Mouse (Mus musculus): ENCODE results near the gene Klf11. TPM values are rescaled to one million over a fixed set of nuclear protein-coding genes. Genes with fewer than 3 reads are reported as not detected.
A peak's percentile ranks its signal among the peaks of the same experiment; 100 is the strongest.
"Not testable (repeated sequence)": the region's sequence is repeated elsewhere in the genome, so short reads cannot be mapped to it uniquely, and the experiment has no call there.

Gene Klf11
- polyA plus RNA-seq, 1 experiment from 2014 or later = 11.2 TPM

DNA sequence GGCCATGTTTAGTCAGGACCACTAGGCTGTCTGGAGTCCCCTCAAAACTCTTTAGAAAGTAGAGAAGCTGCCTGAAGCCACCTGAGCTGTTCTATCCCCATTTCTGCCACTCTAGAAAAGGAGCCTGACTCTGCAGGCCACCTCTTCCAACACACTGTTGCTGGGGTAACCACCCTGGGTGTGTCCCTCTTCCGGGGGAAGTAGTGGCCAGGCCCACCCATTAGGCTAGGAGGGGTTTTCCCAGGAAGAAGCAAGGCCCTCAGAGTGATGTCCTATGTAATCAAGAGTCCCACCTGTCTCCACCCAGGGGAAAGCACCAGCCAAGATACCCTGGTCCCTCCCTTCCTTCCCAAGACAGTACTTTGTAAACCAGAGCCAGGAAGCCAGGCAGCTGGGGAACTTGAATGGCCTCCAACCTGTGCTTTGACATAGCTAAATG is 17.3 kb upstream of the Klf11 start:
- Histone ChIP-seq H3K36me3 (no peaks in the 10 kb centered on the region), H3K27ac (no peak overlapping the region), H3K4me3 (replicated peaks) (no peak overlapping the region), H3K4me2 (no peak overlapping the region), H3K27me3 (replicated peaks) (no peaks in the 10 kb centered on the region), H3K9me3 (no peaks in the 10 kb centered on the region), H3K4me1 (no peaks in the 10 kb centered on the region), H3K9ac (no peak overlapping the region)
- peak; percentile 57; the same call in 1 of the 2 replicates for ATAC-seq (ENCODE audit: insufficient read depth, low FRiP score, low read depth)
- 54% methylated on average over 1 of the region's 1 CpGs for WGBS

DNA sequence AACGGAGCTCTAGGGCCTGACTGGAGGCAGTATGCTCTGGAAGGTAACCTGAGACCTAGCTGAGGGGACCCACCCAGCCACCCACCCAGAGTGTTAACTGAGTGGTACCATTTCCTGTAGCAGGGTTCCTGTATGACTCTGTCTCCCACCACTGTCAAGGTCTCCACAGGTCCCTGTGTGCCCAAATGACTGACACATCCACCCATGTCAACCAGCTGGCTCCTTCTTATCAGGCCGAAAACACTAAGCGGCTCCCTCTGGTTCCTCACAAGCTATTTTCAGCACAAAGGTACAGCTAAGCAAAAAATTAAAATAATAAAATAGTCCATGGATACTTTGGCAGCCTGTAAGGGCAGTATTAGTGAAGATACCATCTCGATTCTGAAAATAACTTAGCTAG is 16.9 kb upstream of the Klf11 start:
- H3K9me3 ChIP-seq = no peaks in the 10 kb centered on the region
- no peaks in the 10 kb centered on the region for H3K4me1 ChIP-seq
- no peak overlapping the region for H3K4me2 ChIP-seq
- H3K9ac ChIP-seq = no peak overlapping the region
- 64% methylated on average over 4 of the region's 4 CpGs for WGBS
- H3K27ac ChIP-seq = no peak overlapping the region
- H3K27me3 ChIP-seq (replicated peaks) = no peaks in the 10 kb centered on the region
- ATAC-seq (ENCODE audit: insufficient read depth, low FRiP score, low read depth) = 0 out of 2 replicates have a peak, but pooled peaks have one; percentile 9
- H3K4me3 ChIP-seq (replicated peaks) = no peak overlapping the region
- no peaks in the 10 kb centered on the region for H3K36me3 ChIP-seq

DNA sequence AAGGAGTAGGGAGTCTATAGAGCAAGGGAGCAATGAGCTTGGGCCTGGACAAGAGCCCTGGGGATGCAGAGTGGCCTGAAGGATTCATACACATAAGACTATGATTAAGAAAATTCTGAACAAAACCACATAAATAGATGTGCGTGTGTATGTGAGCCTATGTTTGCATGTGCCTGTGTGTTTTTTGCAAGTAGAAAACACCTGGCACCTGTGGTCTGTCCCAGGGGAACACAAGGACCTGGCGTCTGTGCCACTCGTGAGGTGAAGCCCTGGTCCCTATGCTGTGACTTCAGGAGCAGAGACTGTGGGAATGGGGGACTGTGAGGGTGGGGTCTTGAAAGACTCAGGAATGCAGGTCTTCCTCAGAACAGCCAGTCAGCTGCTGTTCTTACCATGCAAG is 16.4 kb upstream of the Klf11 start:
- no peak for ATAC-seq (ENCODE audit: insufficient read depth, low FRiP score, low read depth)
- 88% methylated on average over 3 of the region's 3 CpGs for WGBS
- no peaks in the 10 kb centered on the region for H3K27me3 ChIP-seq (replicated peaks)

DNA sequence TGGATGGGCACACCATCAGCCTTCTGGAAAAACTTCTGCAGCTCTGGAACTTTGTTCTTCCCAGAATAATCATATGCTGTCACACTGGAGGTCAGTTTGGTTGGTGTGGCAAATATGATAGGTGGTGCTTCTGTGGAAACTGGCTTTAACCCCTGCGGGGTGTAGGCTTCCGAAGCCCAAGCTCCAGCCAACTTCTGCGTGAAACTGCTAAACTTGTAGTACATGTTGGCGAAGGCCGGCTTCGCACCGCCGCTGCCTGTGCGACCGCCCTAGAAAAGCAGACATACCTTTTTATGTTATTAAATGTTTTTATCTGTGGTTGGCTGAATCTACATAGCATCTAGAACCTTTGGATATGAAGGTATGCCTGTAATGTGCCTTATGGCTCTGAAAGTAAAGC is 12.3 kb upstream of the Klf11 start:
- 95% methylated on average over 10 of the region's 10 CpGs for WGBS
- not testable (repeated sequence) for ATAC-seq (ENCODE audit: insufficient read depth, low FRiP score, low read depth); H3K9ac ChIP-seq; H3K27me3 ChIP-seq (replicated peaks); H3K9me3 ChIP-seq; H3K27ac ChIP-seq; H3K36me3 ChIP-seq; H3K4me1 ChIP-seq; H3K4me2 ChIP-seq; H3K4me3 ChIP-seq (replicated peaks)

More for the DNA sequence above, 16.4 kb upstream of the Klf11 start:
- Histone ChIP-seq H3K9me3 (no peaks in the 10 kb centered on the region), H3K9ac (no peak overlapping the region), H3K4me2 (no peak overlapping the region), H3K4me1 (no peaks in the 10 kb centered on the region), H3K36me3 (no peaks in the 10 kb centered on the region), H3K27ac (no peak overlapping the region), H3K4me3 (replicated peaks) (no peak overlapping the region)

DNA sequence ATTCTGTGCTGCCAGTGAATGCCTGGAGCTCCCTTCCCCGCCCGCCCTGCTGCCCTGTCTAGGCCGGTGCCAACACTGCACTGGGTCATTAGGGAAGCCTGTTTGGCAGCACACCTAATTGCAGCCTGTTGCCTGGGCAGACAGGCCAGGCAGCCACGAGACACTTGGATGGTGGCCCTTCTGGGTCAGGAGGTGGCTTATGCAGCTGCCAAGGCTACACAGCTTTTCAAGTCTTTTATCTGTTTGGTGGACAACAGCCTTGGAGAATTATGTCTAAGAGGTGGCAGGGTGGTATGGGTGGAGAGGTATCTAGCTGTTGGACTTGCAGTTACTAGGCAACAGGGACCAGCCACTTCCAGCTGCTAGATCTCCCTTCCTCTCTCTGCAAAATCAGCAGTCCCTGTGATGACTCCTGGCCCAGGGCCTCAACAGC is 8.7 kb upstream of the Klf11 start:
- Histone ChIP-seq H3K4me1 (no peaks in the 10 kb centered on the region), H3K27ac (no peak overlapping the region), H3K9ac (no peak overlapping the region), H3K4me2 (no peak overlapping the region), H3K4me3 (replicated peaks) (no peak overlapping the region), H3K36me3 (no peaks in the 10 kb centered on the region), H3K9me3 (no peaks in the 10 kb centered on the region), H3K27me3 (replicated peaks) (no peaks in the 10 kb centered on the region)
- ATAC-seq (ENCODE audit: insufficient read depth, low FRiP score, low read depth) = no peak
- WGBS = 67% methylated on average over 4 of the region's 4 CpGs

DNA sequence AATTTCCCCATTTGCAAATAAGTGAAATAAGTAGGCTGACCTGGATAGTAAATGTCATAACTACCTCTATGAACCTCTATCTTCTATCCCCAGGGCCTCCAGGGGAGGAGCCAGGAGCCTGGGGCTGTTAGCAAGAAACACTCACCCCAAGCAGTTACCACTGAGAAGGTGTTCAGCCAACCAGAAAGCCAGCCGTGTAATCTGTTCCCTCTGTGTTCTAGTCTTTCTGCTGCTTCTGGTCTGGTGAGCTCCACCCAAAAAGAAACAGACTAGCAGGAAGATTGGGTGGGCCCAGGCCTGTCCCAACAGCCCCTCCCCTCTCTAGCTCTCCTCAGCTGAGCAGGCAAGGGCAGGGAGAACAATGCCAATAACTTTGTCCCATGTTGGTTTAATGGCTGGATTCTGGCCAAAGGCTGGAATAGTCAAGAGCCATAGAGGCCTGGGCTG is 6.9 kb upstream of the Klf11 start:
- Histone ChIP-seq H3K9ac (no peak overlapping the region), H3K4me1 (no peaks in the 10 kb centered on the region), H3K36me3 (no peaks in the 10 kb centered on the region), H3K27me3 (replicated peaks) (no peaks in the 10 kb centered on the region), H3K4me2 (no peak overlapping the region), H3K9me3 (no peaks in the 10 kb centered on the region), H3K27ac (no peak overlapping the region), H3K4me3 (replicated peaks) (no peak overlapping the region)
- WGBS = 48% methylated on average over 1 of the region's 1 CpGs
- ATAC-seq (ENCODE audit: insufficient read depth, low FRiP score, low read depth) = peak; percentile 89

DNA sequence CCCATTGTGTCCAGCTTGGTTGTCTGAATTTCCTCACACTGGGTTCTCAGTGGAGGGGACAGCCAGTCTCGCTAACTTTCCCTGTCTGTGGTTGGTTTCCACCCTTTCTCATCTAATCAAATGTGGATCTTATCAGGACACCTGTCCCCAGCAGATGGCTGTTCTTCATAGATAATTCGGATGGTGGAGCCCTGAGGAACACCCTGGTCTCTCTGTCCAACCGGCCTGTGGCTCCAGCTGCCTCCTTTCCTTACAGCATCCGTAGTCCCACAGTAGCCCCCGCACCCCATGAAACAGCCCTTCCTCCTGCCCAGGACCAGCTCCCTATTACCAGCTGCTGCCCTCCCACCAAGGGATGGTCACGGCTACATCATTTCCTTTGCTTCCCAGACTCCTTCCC is 5.2 kb upstream of the Klf11 start:
- no peaks in the 10 kb centered on the region for H3K27me3 ChIP-seq (replicated peaks)
- H3K36me3 ChIP-seq = no peaks in the 10 kb centered on the region
- H3K4me2 ChIP-seq = no peak overlapping the region
- no peak overlapping the region for H3K9ac ChIP-seq
- H3K4me3 ChIP-seq (replicated peaks) = no peak overlapping the region
- H3K4me1 ChIP-seq = peaks cover 6% of the 10 kb centered on the region; the same call in 1 of the 2 replicates
- no peak overlapping the region for H3K27ac ChIP-seq
- peak; percentile 13; the same call in 1 of the 2 replicates for ATAC-seq (ENCODE audit: insufficient read depth, low FRiP score, low read depth)
- no peaks in the 10 kb centered on the region for H3K9me3 ChIP-seq
- WGBS = 76% methylated on average over 6 of the region's 6 CpGs

DNA sequence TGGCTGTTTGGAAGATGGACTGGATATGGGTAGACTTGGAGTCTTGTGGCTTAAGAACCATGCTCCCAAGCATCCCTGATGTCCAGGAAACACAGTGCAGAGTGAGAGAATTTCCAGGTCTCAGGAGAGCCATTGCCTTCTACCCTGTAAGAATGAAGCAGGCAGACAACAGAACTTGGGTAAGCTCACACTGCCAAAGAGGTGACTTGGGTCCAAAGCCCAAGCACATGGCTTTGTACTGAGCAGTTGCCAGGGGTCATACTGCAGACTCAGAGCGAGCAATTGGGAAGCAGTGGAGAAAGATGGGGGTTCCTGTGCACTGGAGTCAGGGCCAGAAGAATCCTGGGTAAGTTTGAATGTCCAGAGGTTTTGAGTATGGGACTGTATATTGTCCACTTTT is 3.0 kb upstream of the Klf11 start:
- no peak for ATAC-seq (ENCODE audit: insufficient read depth, low FRiP score, low read depth)
- Histone ChIP-seq H3K27me3 (replicated peaks) (no peaks in the 10 kb centered on the region), H3K36me3 (no peaks in the 10 kb centered on the region), H3K9ac (no peak overlapping the region), H3K4me2 (no peak overlapping the region), H3K4me3 (replicated peaks) (no peak overlapping the region), H3K9me3 (no peaks in the 10 kb centered on the region), H3K4me1 (peaks cover 18% of the 10 kb centered on the region), H3K27ac (no peak overlapping the region)
- WGBS = 77% methylated on average over 1 of the region's 1 CpGs

DNA sequence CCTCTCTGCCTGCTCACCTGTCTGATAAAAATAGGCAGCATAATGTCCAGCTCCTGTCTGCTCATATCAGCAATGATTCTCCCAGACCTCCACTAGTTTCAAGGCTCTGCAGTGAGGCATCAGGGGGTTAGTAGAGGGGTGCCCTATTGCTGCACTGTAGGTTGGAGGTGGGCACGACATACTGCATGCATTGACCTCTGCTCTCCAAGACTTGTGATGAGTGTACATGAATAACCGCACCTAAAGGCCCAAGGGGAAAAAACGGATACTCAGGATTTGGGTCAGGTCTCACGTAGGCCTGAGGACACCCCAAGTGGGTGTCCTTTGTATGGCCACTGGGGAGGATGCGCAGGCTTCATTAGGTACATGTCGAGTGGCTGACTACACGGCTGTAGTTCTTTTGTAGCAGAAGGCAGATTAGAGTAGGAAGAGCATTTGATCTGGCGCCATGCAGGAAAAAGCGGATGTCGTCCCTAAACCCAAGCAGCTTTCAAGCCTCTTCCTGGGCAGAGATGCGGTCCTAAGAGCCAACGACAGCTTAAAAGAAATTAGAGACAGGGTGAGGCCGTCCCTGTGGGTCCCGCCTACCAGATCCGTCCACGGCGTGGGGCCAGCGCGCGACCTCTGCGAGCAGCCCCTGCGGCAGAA is 535 bp upstream of the Klf11 start:
- H3K27ac ChIP-seq = peak overlapping the region; percentile 77
- ATAC-seq (ENCODE audit: insufficient read depth, low FRiP score, low read depth) = no peak
- H3K36me3 ChIP-seq = peaks cover 14% of the 10 kb centered on the region; the same call in 1 of the 2 replicates
- H3K4me1 ChIP-seq = peaks cover 18% of the 10 kb centered on the region
- peak overlapping the region; percentile 93 for H3K4me3 ChIP-seq (replicated peaks)
- WGBS = 6% methylated on average over 22 of the region's 22 CpGs
- no peaks in the 10 kb centered on the region for H3K9me3 ChIP-seq
- no peaks in the 10 kb centered on the region for H3K27me3 ChIP-seq (replicated peaks)
- peak overlapping the region; percentile 29 for H3K9ac ChIP-seq
- H3K4me2 ChIP-seq = peak overlapping the region; percentile 69

DNA sequence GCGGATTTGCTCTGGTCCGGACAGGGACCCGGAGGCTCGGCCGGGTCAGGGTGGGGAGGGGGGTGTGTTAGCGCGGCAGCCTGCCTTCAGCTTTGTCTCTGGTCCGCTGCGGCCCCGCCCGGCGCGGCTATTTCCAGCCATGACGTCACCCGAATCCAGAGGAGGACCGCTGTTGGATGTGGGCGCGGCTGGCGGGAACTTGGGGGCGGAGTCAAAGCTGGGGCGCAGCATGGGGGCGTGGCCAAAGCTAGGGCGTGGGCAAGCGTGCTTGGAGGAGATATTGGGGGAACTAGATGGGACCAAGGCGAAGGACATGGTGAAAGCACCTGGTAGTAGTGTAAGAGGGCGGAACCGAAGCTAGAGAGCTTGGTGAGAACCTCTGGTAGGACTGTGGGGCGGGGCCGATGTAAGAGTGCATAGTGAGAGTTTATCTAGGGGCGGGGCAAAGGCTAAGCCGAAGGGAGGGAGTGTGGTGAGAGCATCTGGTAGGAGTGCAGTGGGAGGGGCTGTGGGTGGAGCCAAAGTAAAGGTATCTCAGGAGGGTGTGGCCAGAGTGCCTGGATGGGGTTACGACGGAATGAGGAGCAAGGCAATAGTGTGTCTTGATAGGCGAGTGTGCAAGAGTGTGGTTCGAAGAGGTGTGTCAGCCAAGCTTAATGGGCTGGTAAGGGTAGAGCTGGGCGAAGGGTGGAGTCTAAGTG is 718 bp downstream of the Klf11 start:
- ATAC-seq (ENCODE audit: insufficient read depth, low FRiP score, low read depth) = peak; percentile 79
- Histone ChIP-seq H3K4me1 (peaks cover 18% of the 10 kb centered on the region), H3K4me3 (replicated peaks) (peak overlapping the region; percentile 93), H3K4me2 (peak overlapping the region; percentile 69), H3K9ac (peak overlapping the region; percentile 94), H3K27ac (peak overlapping the region; percentile 98), H3K27me3 (replicated peaks) (no peaks in the 10 kb centered on the region), H3K36me3 (peaks cover 18% of the 10 kb centered on the region; the same call in 1 of the 2 replicates), H3K9me3 (no peaks in the 10 kb centered on the region)
- WGBS = 1% methylated on average over 36 of the region's 36 CpGs

DNA sequence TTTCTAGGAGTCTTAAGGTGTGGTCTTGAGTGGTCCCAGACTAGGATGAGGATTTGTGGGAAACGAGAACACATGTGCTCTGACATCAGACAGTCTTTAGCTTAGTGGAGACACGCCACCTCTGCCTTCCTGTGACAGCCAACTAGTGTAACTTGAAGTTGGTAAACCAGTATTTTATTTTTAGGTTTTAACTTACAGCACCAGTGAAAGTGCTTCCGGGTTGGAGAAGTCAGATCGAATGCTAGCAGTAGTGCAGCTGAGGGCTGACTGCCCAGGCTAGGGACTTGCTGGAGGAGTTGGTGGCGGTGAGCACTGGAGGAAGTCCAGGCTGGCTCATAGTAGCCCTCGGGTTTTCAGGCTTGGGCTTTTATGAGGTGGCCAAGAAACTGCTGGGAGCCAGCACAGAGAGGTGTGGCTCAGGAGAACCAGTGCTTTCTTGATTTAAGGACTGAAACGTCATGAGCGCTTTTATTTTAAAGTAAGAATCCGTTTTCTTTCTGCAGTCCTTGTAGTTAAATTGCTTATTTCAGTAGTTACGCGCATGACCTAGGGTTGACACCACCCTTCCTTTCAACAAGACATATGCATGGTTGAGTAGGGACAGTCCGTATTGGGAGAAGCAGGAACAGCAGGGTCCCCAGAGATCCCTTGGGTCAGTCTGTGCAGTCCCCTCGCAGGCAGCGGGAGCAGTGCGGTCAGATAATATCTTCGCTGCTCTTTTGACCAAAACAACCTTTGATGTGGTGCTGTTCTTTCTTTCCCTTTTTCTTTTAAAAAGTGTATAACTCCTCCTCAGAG is 3.2 kb downstream of the Klf11 start:
- Histone ChIP-seq H3K4me1 (peaks cover 20% of the 10 kb centered on the region), H3K36me3 (peaks cover 25% of the 10 kb centered on the region; the same call in 1 of the 2 replicates), H3K9ac (no peak overlapping the region), H3K9me3 (no peaks in the 10 kb centered on the region), H3K4me2 (no peak overlapping the region), H3K27ac (no peak overlapping the region), H3K27me3 (replicated peaks) (no peaks in the 10 kb centered on the region), H3K4me3 (replicated peaks) (no peak overlapping the region)
- no peak for ATAC-seq (ENCODE audit: insufficient read depth, low FRiP score, low read depth)
- 86% methylated on average over 16 of the region's 16 CpGs for WGBS

DNA sequence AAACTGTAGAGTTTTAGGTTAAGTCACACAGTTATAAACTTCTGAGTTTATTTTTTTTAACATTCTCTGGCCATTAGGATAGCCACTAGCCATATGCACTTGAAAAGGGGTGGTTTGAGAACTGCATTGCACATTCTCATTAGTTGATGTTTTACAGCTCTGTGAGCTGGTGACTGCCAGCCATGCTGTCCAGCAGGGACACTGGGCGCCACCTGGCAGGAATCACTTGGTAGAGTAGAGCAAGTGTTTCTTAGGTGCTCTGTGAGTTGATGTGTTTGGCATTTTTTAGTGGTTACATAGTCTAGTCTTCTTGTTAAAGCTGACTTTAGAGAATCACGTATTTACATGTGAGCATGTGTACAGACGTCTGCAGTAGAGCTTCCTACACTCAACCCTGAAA is 5.4 kb downstream of the Klf11 start:
- WGBS = 67% methylated on average over 3 of the region's 3 CpGs
- Histone ChIP-seq H3K9ac (no peak overlapping the region), H3K4me3 (replicated peaks) (no peak overlapping the region), H3K4me2 (no peak overlapping the region), H3K4me1 (peaks cover 14% of the 10 kb centered on the region), H3K27me3 (replicated peaks) (no peaks in the 10 kb centered on the region), H3K27ac (no peak overlapping the region), H3K9me3 (no peaks in the 10 kb centered on the region), H3K36me3 (peaks cover 34% of the 10 kb centered on the region)
- no peak for ATAC-seq (ENCODE audit: insufficient read depth, low FRiP score, low read depth)
